Mouse (Mus musculus) erythroblast, embryonic 14.5 days (primary cell): ENCODE data around the gene Sdccag8.

Source experiments
- GATA1 ChIP-seq: IDR thresholded peaks from 2 replicates; pipeline ENCODE4 v1.6.1; 2012; ENCODE audit warnings: low read length, inconsistent platforms, mixed read lengths
- TAL1 ChIP-seq: IDR thresholded peaks from 3 replicates; pipeline ENCODE4 v1.6.1; 2012; ENCODE audit warnings: low read length, inconsistent platforms, mixed read lengths

DNA sequence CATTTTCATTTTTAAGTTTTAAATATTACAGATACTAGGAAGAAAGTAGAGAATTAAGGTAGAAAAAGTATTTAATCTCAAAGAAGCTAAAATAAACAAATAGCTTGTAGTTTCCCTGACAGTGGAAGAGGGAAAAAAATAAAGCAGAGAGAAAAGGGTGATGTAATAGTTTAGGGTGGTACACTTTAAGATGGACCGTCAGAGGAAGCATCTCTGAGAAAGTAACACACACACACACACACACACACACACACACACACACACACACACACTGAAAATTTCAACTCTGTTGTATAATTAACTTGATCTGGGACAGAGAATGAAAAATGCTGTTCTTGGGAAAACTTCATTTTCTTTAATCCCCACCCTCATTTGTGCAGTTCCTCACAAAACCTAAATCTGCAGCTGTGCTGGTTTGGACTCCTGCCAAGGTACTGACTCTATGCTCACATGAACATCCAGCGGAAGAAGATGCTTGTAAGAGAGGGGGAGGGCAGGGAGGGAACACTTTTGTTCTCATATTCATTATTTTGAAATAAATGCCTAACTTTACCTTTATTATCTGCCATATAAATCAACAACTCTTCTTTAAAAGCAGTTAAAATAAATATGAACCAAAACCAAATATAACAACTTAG, 13.6 kb upstream of the Sdccag8 start:
- TF ChIP-seq TAL1 (no peak), GATA1 (no peak)
